9 mouse cellular contexts compared by ENCODE assay signal in the genomic region with DNA sequence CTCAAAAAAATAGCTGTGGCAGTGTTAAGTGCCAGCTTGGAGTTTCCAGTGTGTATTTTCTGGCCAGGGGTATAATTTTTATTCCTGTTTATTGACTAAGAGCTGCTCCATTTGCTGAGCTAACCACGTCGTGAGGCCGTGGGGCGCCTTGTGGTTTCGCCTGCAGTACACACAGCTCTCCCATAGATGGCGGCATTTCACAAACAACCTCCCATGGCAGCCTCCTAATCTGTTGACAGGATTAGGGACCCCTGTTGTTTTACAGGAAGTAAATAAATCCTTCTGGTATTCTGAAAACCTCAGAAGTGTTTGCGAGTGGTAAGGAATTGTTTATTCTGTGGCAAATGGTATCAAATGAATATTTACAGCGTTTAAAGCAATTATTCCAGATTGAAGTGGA.
DNase-seq lines count a peak whose midpoint lies in the region; ATAC-seq and TF ChIP-seq lines count a peak whose summit lies in the region.
"Had no signal": no experiment of that assay in that cellular context is flagged by ENCODE, and none has a peak within 500 bp of the region (broad histone marks: within the 10 kb centered on the region; RNA-seq: fewer than 3 reads in every experiment).

No protein-coding gene starts in this region.

- H3K27ac ChIP-seq in cortical plate, adult 2 months (ENCODE audit: insufficient read depth, low read length), result no peak overlapping the region
- no peak overlapping the region for H3K27ac ChIP-seq in lung, embryonic 16.5 days (ENCODE audit: low read length)
- H3K27ac ChIP-seq: limb, embryonic 13.5 days had no signal

- peak; percentile 51; the same call in 1 of the 2 replicates for ATAC-seq in lung, embryonic 16.5 days (ENCODE audit: low read depth)

- no peak for TF ChIP-seq POLR2A in cortical plate, adult 2 months (IDR thresholded peaks at IDR 0.05; ENCODE audit: extremely low read depth, insufficient read depth, low read length)

- intact Hi-C loops in gastrocnemius, postnatal 36 days (cut with DNase I), result loop anchor here (5.0 kb wide), 1 partner anchor 1306 kb away; no protein-coding TSS in a partner anchor

- no peak overlapping the region for H3K4me2 ChIP-seq in lung, embryonic 16.5 days (ENCODE audit: low read depth, low read length)
- H3K4me2 ChIP-seq: limb, embryonic 13.5 days had no signal

- TF ChIP-seq CTCF in cortical plate, adult 2 months (IDR thresholded peaks at IDR 0.05; ENCODE audit: extremely low read depth, insufficient read depth, low read length), result peak; percentile 85

- DNase-seq in CD4-positive helper T cell, adult 2 months (ENCODE audit: low read depth, low spot score), result peak; percentile 4
- DNase-seq in adrenal gland, adult (ENCODE audit: inconsistent age in 2 of 2, low spot score in 1 of 2), result peak; percentile 37 to 80
- DNase-seq in gastrocnemius, postnatal 36 days, result peak; percentile 12 to 38
- peak; percentile 67 for DNase-seq in layer of hippocampus, adult 11-12 months (ENCODE audit: low spot score)
- DNase-seq in right cerebral cortex, adult 2 months (ENCODE audit: low spot score in 2 of 2), result peak; percentile 74
- no peak for DNase-seq in MN1 (ENCODE audit: low spot score)

- no peaks in the 10 kb centered on the region for H3K27me3 ChIP-seq in lung, embryonic 16.5 days (ENCODE audit: control insufficient read depth, insufficient read depth, low read depth, low read length)

- H3K9me3 ChIP-seq in lung, embryonic 16.5 days (ENCODE audit: control insufficient read depth, low read length), result no peaks in the 10 kb centered on the region
- H3K9me3 ChIP-seq: limb, embryonic 13.5 days had no signal

- H3K36me3 ChIP-seq in lung, embryonic 16.5 days (ENCODE audit: control insufficient read depth, insufficient read depth, low read length), result no peaks in the 10 kb centered on the region
- H3K36me3 ChIP-seq: limb, embryonic 13.5 days had no signal

- H3K9ac ChIP-seq in lung, embryonic 16.5 days (ENCODE audit: low read length), result no peak overlapping the region
- H3K9ac ChIP-seq: limb, embryonic 13.5 days had no signal

- H3K4me3 ChIP-seq in cortical plate, adult 2 months (ENCODE audit: insufficient read depth, low read length), result no peak overlapping the region
- H3K4me3 ChIP-seq in lung, embryonic 16.5 days (ENCODE audit: low read length), result no peak overlapping the region
- H3K4me3 ChIP-seq: limb, embryonic 13.5 days had no signal

- 15% methylated on average over 8 of the region's 8 CpGs for WGBS in lung, embryonic 16.5 days

- H3K4me1 ChIP-seq in cortical plate, adult 2 months (ENCODE audit: control insufficient read depth, insufficient read depth, low read length), result no peaks in the 10 kb centered on the region
- no peaks in the 10 kb centered on the region for H3K4me1 ChIP-seq in lung, embryonic 16.5 days (replicated peaks; ENCODE audit: control insufficient read depth, insufficient read depth, low read length)
- H3K4me1 ChIP-seq: limb, embryonic 13.5 days had no signal
